Mouse (Mus musculus) kidney, adult 2 months (tissue): ENCODE data around the gene Kdm1a.

ENCODE experiments used
- CTCF ChIP-seq: fragments of 200-500 bp; conservative IDR thresholded peaks from 2 replicates; pipeline ENCODE4 v1.5.1; 2011; ENCODE audit warnings: low read depth, mild to moderate bottlenecking, control low read depth, low read length, moderate library complexity, mixed read lengths; ENCODE audit not compliant: insufficient read depth, insufficient read length
- POLR2A ChIP-seq: fragments of 200-500 bp; IDR thresholded peaks from one replicate; pipeline ENCODE4 v1.6.1; 2011; ENCODE audit warnings: low read depth, low read length, control low read depth

GRCm38 (mm10) chr4:136560270-136560991 lies 42.1 kb downstream of the Kdm1a start:
- TF ChIP-seq CTCF = no peak
- TF ChIP-seq POLR2A = no peak
